ENCODE assay signal across 9 mouse cellular contexts in genomic region chr10:80294788-80295303, GRCm38 (mm10). TPM values are rescaled to one million over a fixed set of nuclear protein-coding genes. Genes with fewer than 3 reads are reported as not detected.
DNase-seq lines count a peak whose midpoint lies in the region; ATAC-seq and TF ChIP-seq lines count a peak whose summit lies in the region.
"Had no signal": no experiment of that assay in that cellular context is flagged by ENCODE, and none has a peak within 500 bp of the region (broad histone marks: within the 10 kb centered on the region; RNA-seq: fewer than 3 reads in every experiment).

No protein-coding gene starts in this region.

- TF ChIP-seq CTCF in left cerebral cortex, adult 2 months (IDR thresholded peaks at IDR 0.05), result no peak
- no peak for TF ChIP-seq CTCF in cortical plate, adult 2 months (IDR thresholded peaks at IDR 0.05; ENCODE audit: extremely low read depth, insufficient read depth, low read length)

- 55% methylated on average over 7 of the region's 7 CpGs for WGBS in hindbrain, embryonic 14.5 days
- 54% methylated on average over 7 of the region's 7 CpGs for WGBS in midbrain, embryonic 16.5 days

- no peaks in the 10 kb centered on the region for H3K9me3 ChIP-seq in hindbrain, embryonic 14.5 days (ENCODE audit: control insufficient read depth, low read length)
- no peaks in the 10 kb centered on the region for H3K9me3 ChIP-seq in midbrain, embryonic 16.5 days (replicated peaks; ENCODE audit: control insufficient read depth, low read length, poor library complexity, severe bottlenecking)

- no peaks in the 10 kb centered on the region for H3K27me3 ChIP-seq in hindbrain, embryonic 14.5 days (ENCODE audit: control insufficient read depth, insufficient read depth, low read length)
- no peaks in the 10 kb centered on the region for H3K27me3 ChIP-seq in midbrain, embryonic 16.5 days (ENCODE audit: control insufficient read depth, insufficient read depth, low read depth, low read length)

- H3K4me2 ChIP-seq in hindbrain, embryonic 14.5 days (replicated peaks), result no peak overlapping the region
- no peak overlapping the region for H3K4me2 ChIP-seq in midbrain, embryonic 16.5 days (ENCODE audit: low read length)

- peak overlapping the region; percentile 94; the same call in 1 of the 2 replicates for H3K27ac ChIP-seq in left cerebral cortex, adult 2 months
- H3K27ac ChIP-seq in cortical plate, adult 2 months (ENCODE audit: insufficient read depth, low read length), result no peak overlapping the region
- peak overlapping the region; percentile 93; the same call in 1 of the 2 replicates for H3K27ac ChIP-seq in hindbrain, embryonic 14.5 days
- peak overlapping the region; percentile 99 for H3K27ac ChIP-seq in midbrain, embryonic 16.5 days (ENCODE audit: low read length)

- no peak for ATAC-seq in hindbrain, embryonic 14.5 days (ENCODE audit: low FRiP score)
- ATAC-seq in midbrain, embryonic 16.5 days, result no peak
- no peak for ATAC-seq in activated CD4-positive, CD25-positive, alpha-beta regulatory T cell, adult 4 months

- peaks cover 7% of the 10 kb centered on the region for H3K4me1 ChIP-seq in cortical plate, adult 2 months (ENCODE audit: control insufficient read depth, insufficient read depth, low read length)
- peaks cover 46% of the 10 kb centered on the region for H3K4me1 ChIP-seq in hindbrain, embryonic 14.5 days (replicated peaks; ENCODE audit: control insufficient read depth, insufficient read depth, low read length)
- peaks cover 42% of the 10 kb centered on the region for H3K4me1 ChIP-seq in midbrain, embryonic 16.5 days (ENCODE audit: control insufficient read depth, insufficient read depth, low read length)

- H3K36me3 ChIP-seq in hindbrain, embryonic 14.5 days (replicated peaks; ENCODE audit: control insufficient read depth, insufficient read depth), result peaks cover 20% of the 10 kb centered on the region
- H3K36me3 ChIP-seq in midbrain, embryonic 16.5 days (ENCODE audit: control insufficient read depth, insufficient read depth, low read length), result peaks cover 8% of the 10 kb centered on the region; the same call in 1 of the 2 replicates

- intact Hi-C loops in left cerebral cortex, adult 2 months (cut with DNase I), result loop anchor here (2.0 kb wide), 1 partner anchor 80 kb away; no protein-coding TSS in a partner anchor

- TF ChIP-seq POLR2A in cortical plate, adult 2 months (IDR thresholded peaks at IDR 0.05; ENCODE audit: extremely low read depth, insufficient read depth, low read length), result 0 out of 2 replicates have a peak, but pooled peaks have one; percentile 17

- DNase-seq in left cerebral cortex, adult 2 months (ENCODE audit: extremely low spot score in 1 of 2, low spot score in 2 of 2), result no peak
- DNase-seq in left cerebral cortex, adult 9 months (ENCODE audit: low spot score in 2 of 2), result no peak
- DNase-seq in hindbrain, embryonic 14.5 days (ENCODE audit: low spot score), result no peak
- DNase-seq in spleen, adult 18-20 months, result no peak
- no peak for DNase-seq in thymus, postnatal 36 days
- DNase-seq: gastrocnemius, postnatal 10 days had no signal

- H3K9ac ChIP-seq in hindbrain, embryonic 14.5 days, result peak overlapping the region; percentile 57
- no peak overlapping the region for H3K9ac ChIP-seq in midbrain, embryonic 16.5 days (ENCODE audit: low read depth, low read length)

- no peak overlapping the region for H3K4me3 ChIP-seq in left cerebral cortex, adult 2 months
- no peak overlapping the region for H3K4me3 ChIP-seq in cortical plate, adult 2 months (ENCODE audit: insufficient read depth, low read length)
- H3K4me3 ChIP-seq in hindbrain, embryonic 14.5 days (replicated peaks; ENCODE audit: low read length), result no peak overlapping the region
- no peak overlapping the region; the same call in 1 of the 2 replicates for H3K4me3 ChIP-seq in midbrain, embryonic 16.5 days (ENCODE audit: low read depth, low read length)

RNA-seq across cellular contexts. Expression of gene Apc2, which starts 0.9 kb away (rescaled TPM):
- 100 to 1,000 TPM; 111 to 113 TPM for total RNA-seq in left cerebral cortex, adult 2 months (2021)
- 54.9 and 55.2 TPM in 2 replicates for polyA plus RNA-seq in cortical plate, adult 2 months (2012; rRNA removed)
- polyA plus RNA-seq in hindbrain, embryonic 14.5 days (2014; fragmentation: Nextera tagmentation; extraction: Ambion mirVana), result 200 and 216 TPM in 2 replicates
- polyA plus RNA-seq in midbrain, embryonic 16.5 days (2015; fragmentation: Nextera tagmentation; extraction: Ambion mirVana), result 172 and 205 TPM in 2 replicates
- polyA plus RNA-seq in activated CD4-positive, CD25-positive, alpha-beta regulatory T cell, adult 4 months (2017; shearing (Covaris generic)), result under 1 TPM in 1 of 2 experiments, not detected in 1; 0.82 TPM

RNA-seq across cellular contexts. Expression of gene Rps15, which starts 2.6 kb away (rescaled TPM):
- total RNA-seq in left cerebral cortex, adult 2 months (2021), result 100 to 1,000 TPM; 816 to 913 TPM
- 2,242 and 2,263 TPM in 2 replicates for polyA plus RNA-seq in cortical plate, adult 2 months (2012; rRNA removed)
- polyA plus RNA-seq in hindbrain, embryonic 14.5 days (2014; fragmentation: Nextera tagmentation; extraction: Ambion mirVana), result 570 and 649 TPM in 2 replicates
- polyA plus RNA-seq in midbrain, embryonic 16.5 days (2015; fragmentation: Nextera tagmentation; extraction: Ambion mirVana), result 465 and 476 TPM in 2 replicates
- polyA plus RNA-seq in activated CD4-positive, CD25-positive, alpha-beta regulatory T cell, adult 4 months (2017; shearing (Covaris generic)), result 1,000 to 10,000 TPM; 1,256 to 1,612 TPM

RNA-seq across cellular contexts. Expression of gene 2310011J03Rik, which starts 25.5 kb away (rescaled TPM):
- total RNA-seq in left cerebral cortex, adult 2 months (2021), result 10 to 100 TPM; 26.3 to 26.9 TPM
- 51.9 and 52.3 TPM in 2 replicates for polyA plus RNA-seq in cortical plate, adult 2 months (2012; rRNA removed)
- 23.3 and 24.5 TPM in 2 replicates for polyA plus RNA-seq in hindbrain, embryonic 14.5 days (2014; fragmentation: Nextera tagmentation; extraction: Ambion mirVana)
- 21.9 and 26.7 TPM in 2 replicates for polyA plus RNA-seq in midbrain, embryonic 16.5 days (2015; fragmentation: Nextera tagmentation; extraction: Ambion mirVana)
- polyA plus RNA-seq in activated CD4-positive, CD25-positive, alpha-beta regulatory T cell, adult 4 months (2017; shearing (Covaris generic)), result 10 to 100 TPM; 44.0 to 54.5 TPM

RNA-seq across cellular contexts. Expression of gene Dazap1, which starts 33.6 kb away (rescaled TPM):
- 10 to 100 TPM; 87.4 to 90.3 TPM for total RNA-seq in left cerebral cortex, adult 2 months (2021)
- 65.4 and 70.8 TPM in 2 replicates for polyA plus RNA-seq in cortical plate, adult 2 months (2012; rRNA removed)
- polyA plus RNA-seq in hindbrain, embryonic 14.5 days (2014; fragmentation: Nextera tagmentation; extraction: Ambion mirVana), result 35.2 and 36.3 TPM in 2 replicates
- 43.7 and 51.9 TPM in 2 replicates for polyA plus RNA-seq in midbrain, embryonic 16.5 days (2015; fragmentation: Nextera tagmentation; extraction: Ambion mirVana)
- polyA plus RNA-seq in activated CD4-positive, CD25-positive, alpha-beta regulatory T cell, adult 4 months (2017; shearing (Covaris generic)), result 10 to 100 TPM; 15.4 to 19.6 TPM

RNA-seq across cellular contexts. Expression of gene Gamt, which starts 34.0 kb away (rescaled TPM):
- total RNA-seq in left cerebral cortex, adult 2 months (2021), result 10 to 100 TPM; 16.6 to 23.3 TPM
- polyA plus RNA-seq in cortical plate, adult 2 months (2012; rRNA removed), result 43.9 and 59.6 TPM in 2 replicates
- 17.3 and 24.3 TPM in 2 replicates for polyA plus RNA-seq in hindbrain, embryonic 14.5 days (2014; fragmentation: Nextera tagmentation; extraction: Ambion mirVana)
- 15.8 and 19.5 TPM in 2 replicates for polyA plus RNA-seq in midbrain, embryonic 16.5 days (2015; fragmentation: Nextera tagmentation; extraction: Ambion mirVana)
- polyA plus RNA-seq in activated CD4-positive, CD25-positive, alpha-beta regulatory T cell, adult 4 months (2017; shearing (Covaris generic)), result under 1 TPM in 1 of 2 experiments, not detected in 1; 0.34 TPM

Comparison
In these comparisons a context has a peak if more than half of its experiments do, and no peak if none do; other contexts are left out.
1. RNA of gene Apc2, which starts 0.9 kb away (polyA plus RNA-seq): 200 to 216 TPM in hindbrain, embryonic 14.5 days, 172 to 205 TPM in midbrain, embryonic 16.5 days and 54.9 to 55.2 TPM in cortical plate, adult 2 months; 0.82 TPM in activated CD4-positive, CD25-positive, alpha-beta regulatory T cell, adult 4 months; every median in the first group is over 10 times any median in the second.